Mouse (Mus musculus) mouse trophoblast stem cell (cell line): ENCODE data around the gene Myo9b.

Experiments
- in situ Hi-C, 2 experiments: fragments of 300-500 bp; cut with MseI, MboI; formaldehyde crosslinking; loops; 2 replicates in 1 of 2; 3 replicates in 1 of 2; pipeline ENCODE4 v1.15.1; 2025

Gene Myo9b

DNA sequence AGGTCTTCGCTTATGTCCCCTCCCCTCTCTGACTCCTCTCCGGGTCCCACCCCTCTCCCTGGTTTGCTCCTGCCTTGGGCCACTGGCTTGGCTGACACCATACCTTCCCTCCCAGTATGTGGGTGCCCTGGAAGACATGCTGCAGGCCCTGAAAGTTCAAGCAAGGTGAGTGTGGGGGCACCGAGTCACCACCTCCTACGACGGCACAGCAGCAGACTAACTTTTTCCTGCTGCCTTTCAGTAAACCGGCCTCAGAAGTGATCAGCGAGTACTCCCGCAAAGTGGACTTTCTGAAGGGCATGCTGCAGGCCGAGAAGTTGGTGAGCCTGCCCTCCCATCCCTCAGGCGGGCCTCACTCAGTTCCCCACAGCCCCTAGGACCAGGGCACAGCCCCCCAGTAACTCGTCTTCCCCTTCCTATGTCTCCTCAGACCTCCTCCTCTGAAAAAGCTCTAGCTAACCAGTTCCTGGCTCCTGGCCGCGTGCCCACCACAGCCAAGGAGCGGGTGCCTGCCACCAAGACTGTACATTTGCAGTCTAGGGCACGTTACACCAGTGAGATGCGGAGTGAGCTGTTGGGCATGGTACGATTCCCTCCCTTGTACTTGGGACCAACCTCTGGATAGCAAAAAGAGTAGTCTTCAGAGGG is 95.1 kb downstream of the Myo9b start:
- in situ Hi-C loops: no loop called here

DNA sequence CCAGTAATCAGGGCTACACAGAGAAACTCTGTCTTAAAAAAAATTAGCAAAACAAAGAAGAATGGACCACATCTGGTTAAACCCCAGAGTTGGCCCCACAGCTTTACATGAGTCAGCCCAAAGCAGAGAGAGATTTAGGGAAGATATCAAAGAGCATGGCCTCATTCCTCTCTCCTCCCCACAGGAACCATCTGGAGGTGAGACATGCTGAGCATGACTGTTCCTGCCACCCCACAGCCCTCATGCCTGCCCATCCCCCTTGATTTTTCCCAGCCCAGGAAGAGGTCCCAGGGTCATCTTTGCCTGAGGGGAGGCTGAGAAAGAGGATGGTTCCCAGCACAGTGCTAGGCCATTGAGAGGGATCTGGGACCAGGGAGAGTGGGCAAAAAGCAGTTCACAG is 95.9 kb downstream of the Myo9b start:
- in situ Hi-C loops: no loop called here

GRCm38 (mm10) chr8:71369040-71369718 is 96.7 kb downstream of the Myo9b start:
- in situ Hi-C loops: no loop called here

- in situ Hi-C loops: loop anchor here in 1 of 2 experiments (5.0 kb wide), 1 partner anchor 37 kb away; the partner anchor contains the start of gene Ankle1
Observed at GRCm38 (mm10) chr8:71370711-71371235, 98.3 kb downstream of the Myo9b start.

DNA sequence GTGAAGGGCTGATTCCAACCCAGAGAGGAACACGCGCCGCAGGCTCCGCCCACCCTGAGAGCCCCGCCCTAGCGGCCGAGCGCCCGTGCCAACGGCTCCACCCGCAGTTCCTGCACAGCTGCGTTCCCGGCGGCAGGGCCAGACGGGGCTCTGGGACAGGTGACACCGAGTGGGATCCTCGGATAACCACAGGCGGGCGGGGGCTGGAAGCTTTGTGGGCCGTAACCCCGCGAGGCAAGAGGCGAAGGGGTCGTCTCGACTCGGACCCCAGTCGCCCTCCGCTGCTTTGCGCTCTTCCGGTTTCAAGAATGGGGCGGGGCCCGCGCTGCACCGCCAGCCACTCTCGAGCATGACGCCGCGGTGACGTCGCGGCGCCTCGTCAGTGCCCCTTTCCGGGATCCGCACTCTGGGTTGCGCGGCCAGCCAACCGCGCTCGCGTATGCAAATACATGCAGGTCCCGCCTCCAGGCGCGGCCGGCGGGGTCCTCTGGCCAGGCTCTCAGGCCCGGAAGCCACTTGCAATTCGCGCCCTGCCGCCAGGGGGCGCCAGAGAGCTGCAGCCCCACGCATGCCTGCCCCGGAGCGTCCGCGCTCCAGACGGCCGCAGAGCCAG is 98.8 kb downstream of the Myo9b start, which contains the start of gene Ocel1:
Ocel1 (plus strand) TSS at position 63 of the 613 bp plus-strand sequence.
- in situ Hi-C loops: loop anchor here in 1 of 2 experiments (5.0 kb wide), 1 partner anchor 36 kb away; the partner anchor contains the start of gene Ankle1

DNA sequence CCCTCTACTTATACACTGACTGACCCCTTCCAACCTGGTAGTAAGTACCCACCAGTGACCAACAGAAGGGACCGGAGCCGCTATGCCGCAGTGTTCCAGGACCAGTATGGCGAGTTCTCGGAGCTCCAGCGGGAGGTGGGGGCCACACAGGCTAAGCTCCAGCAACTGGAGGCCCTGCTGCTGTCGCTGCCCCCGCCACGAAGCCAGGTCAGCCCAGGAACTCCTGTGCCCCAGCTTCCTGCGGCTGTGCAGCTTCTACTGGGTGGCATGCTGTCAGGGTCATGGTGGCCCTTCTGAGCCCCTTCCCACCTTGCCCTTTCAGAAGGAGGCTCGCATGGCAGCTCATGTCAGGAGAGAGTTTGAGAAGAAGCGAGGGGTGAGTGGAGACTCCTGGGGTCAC is 99.9 kb downstream of the Myo9b start:
- in situ Hi-C loops: loop anchor here in 1 of 2 experiments (5.0 kb wide), 1 partner anchor 35 kb away; the partner anchor contains the start of gene Ankle1

GRCm38 (mm10) chr8:71373000-71373399 is 100.5 kb downstream of the Myo9b start:
- in situ Hi-C loops: loop anchor here in 1 of 2 experiments (5.0 kb wide), 1 partner anchor 34 kb away; the partner anchor contains the start of gene Ankle1

DNA sequence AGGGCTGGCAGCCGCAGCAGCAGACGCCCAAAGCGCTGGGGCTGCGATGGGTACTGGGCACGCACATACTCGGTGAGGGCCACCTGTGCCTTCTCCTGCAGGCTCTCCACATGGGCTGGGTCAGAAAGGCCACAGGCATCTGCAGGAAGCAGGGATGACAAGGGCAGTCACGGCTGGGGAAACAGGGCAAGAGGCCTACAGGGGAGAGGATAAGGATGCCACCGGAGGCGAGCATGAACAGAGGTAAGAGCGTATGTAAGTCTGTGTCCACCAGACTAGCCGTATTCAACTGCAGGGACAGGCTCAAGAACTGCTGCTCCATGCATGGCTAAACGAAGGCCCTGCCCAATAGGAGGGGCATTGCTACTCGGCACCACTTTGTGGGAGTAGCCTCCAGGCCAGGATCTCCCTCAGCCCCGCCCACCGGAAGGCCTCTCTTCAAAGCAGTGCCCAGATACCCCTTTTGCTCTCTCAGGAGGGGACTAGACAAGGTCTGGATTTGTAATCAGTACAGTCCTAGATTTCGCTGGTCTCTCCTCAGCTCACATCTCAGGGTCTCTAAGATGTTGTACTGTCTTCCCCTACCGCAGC is 102.2 kb downstream of the Myo9b start:
- in situ Hi-C loops: loop anchor here in 1 of 2 experiments (5.0 kb wide), 1 partner anchor 33 kb away; the partner anchor contains the start of gene Ankle1

- in situ Hi-C loops: no loop called here
Observed at GRCm38 (mm10) chr8:71375581-71376422, 103.3 kb downstream of the Myo9b start.

DNA sequence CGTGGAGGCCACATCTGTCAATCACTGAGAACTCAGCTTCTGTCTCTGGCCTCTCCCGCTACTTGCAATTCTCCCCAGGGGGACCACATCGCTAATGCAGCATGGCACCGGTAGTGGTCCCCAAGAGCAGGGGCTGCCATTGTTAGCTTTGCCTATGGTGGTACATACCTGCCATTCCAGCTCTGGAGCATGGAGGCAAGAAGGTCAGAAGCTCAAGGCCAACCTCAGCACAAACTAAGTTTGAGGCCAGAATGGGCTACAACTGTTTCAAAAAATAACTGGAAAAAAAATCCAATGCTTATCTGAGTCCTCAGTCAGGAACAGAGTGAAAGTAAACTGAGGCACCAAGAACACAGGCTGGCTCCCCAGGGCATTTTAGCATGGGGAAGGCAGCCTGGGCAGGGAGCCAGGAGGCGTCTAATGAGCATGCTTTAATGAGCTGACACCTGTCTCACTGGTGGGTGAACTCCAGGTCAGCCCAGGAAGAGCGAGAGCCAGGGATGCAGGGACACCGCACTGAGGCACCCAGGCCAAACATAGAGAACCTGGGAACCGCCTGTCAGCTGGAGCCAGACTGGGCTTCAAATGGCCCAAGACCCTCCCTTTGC is 104.0 kb downstream of the Myo9b start:
- in situ Hi-C loops: no loop called here

DNA sequence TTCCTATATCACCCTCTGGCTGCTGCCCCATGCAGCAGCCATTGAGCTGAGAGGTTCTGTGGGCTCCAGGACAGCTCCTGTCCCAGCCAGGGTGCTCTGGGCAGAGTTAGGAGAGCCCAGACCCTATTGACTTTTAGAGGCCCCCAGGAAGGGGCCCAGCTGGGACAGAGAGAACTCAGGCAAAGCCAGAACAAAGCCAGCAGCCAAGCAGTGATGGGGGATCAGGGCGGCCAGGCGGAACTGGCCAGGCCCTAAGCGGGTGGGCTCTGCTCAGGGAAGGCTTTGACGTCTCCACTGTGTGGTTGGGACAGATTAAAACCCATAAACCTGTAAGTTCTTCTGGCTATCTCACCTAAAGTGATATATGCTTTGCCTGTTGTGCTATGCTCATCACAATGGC is 106.5 kb downstream of the Myo9b start:
- in situ Hi-C loops: no loop called here

DNA sequence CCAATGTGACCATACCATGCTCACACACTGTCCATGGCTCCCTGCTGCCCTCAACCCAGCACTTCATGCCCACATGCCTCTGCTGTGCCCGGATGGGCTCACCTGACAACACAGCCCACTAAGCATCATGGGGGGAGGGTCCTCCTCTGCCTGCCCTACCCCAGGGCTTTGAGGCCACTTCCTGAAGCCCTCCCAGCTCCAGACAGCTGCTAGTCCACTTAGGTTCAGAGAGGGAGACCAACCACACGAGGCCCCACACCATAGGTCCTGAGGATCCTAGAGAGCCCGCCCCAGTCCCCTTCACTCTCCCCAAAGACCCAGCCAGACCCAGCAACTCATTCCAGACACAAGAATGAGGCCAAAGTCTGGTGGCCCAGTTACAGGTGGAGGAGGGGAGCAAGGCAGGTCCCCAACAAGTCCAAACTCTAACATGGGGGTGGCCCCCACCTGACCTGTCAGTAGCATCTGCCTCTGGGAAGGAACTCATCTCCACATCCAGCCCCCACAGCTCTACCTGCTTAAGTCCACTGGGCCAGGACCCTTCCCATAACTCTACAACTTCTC is 107.1 kb downstream of the Myo9b start:
- in situ Hi-C loops: no loop called here

GRCm38 (mm10) chr8:71380178-71381171 is 108.0 kb downstream of the Myo9b start:
- in situ Hi-C loops: no loop called here

GRCm38 (mm10) chr8:71381421-71381970 is 109.0 kb downstream of the Myo9b start, which contains the start of gene Nr2f6:
Gene Nr2f6, minus strand, starts transcription at chr8:71381960.
- in situ Hi-C loops: no loop called here

DNA sequence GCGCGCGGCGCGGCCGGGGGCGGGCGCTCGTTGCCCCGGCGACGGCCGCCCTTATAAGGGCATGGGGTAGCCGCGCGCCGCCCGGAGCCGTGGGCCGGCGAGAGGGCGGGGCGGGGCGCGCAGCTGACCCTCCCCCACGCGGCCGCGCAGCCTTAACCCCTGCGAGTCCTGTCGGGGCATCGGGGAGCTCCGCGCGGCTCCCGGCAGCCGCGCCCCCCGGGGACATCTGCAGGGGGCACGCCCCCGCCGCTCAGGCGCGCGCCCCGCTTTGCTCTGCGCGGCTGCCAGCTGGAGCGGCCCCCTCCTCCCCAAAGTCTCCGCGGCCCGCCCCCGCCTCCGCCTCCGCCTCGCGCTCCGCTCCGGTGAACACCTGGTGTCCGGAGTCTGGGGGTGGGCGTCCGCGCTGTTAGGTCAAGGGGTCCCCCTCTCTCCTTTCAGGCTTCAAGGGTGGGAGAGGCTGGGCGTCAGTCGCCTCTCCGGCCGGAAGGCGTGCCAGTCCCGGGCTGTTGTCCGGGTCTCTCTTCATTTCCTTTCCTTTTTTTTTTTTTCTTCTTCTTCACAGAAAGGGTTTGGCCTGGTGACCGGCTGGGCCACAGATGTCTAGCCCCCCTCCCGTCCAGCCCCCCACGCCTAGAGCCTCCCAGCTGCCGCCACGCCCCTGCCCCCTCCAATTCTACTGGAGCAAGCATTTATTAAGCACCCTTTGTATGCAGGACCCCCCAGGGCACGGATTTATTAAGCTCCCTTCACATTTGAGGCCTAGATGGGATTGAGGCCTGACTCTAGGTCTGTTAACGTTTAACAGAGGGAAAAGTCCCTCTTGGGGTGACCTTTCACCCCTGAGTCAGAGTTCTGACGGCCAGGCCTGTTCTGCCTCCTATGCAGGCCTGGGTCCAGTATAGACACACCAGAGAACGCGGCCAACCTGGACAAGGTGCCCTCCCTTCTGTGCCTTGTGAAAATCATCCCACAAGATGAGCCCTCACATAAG is 109.8 kb downstream of the Myo9b start:
- in situ Hi-C loops: no loop called here

DNA sequence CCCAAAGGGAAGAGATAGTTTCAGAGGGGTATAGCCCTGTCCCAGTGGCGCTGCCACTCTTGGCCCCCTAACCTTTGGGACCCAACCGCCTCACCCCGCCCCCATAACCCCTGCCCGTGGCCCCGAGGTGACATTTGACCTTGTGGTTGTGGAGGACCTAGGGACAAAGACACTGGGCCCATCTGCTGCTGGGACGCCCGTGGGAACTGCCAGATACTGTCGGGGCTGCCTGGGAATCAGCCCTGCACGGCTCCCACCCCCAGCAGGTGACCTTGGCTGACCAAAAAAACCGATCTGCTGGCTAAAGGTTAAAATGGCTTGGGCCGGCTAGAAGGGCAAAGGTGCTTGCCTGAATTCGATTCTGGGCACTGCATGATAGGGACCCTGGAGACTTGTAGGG is 110.9 kb downstream of the Myo9b start:
- in situ Hi-C loops: no loop called here

DNA sequence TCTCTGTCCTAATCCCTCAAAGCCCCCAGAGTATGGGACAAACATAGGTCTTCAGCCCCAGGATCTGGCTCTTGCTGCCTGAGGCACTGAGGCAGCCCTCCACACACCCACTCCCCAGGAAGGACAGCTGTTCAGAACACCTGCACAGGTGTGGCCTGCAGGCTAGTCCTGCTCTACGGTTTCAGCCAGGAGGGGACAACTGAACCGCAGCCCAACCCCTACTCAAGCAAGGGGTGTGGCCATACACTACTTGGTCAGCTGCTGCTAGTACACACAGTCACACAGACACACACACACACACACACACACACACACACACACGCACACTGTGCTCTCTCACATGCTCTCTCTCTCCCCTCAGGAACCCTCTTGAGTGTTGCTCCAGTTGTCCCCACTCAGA is 111.3 kb downstream of the Myo9b start:
- in situ Hi-C loops: no loop called here
